Mouse (Mus musculus): ENCODE data around the gene Acer1.
A peak's percentile ranks its signal among the peaks of the same experiment; 100 is the strongest.
"Not testable (repeated sequence)": the region's sequence is repeated elsewhere in the genome, so short reads cannot be mapped to it uniquely, and the experiment has no call there.

Acer1 gene

GRCm38 (mm10) chr17:56938751-56939150 lies 43.2 kb downstream of the Acer1 start:
- no peak for DNase-seq (ENCODE audit: low spot score)

- no peak for DNase-seq (ENCODE audit: low spot score)
These were observed 45.2 kb downstream of the Acer1 start for GRCm38 (mm10) chr17:56936731-56937130.

GRCm38 (mm10) chr17:56935363-56936131 lies 46.4 kb downstream of the Acer1 start, which contains the start of gene Mllt1:
TSS of gene Mllt1 (minus strand) at chr17:56935415.
- peak; percentile 98 for DNase-seq (ENCODE audit: low spot score)

- DNase-seq (ENCODE audit: low spot score), result no peak
These were observed 47.2 kb downstream of the Acer1 start for GRCm38 (mm10) chr17:56934545-56935330.

GRCm38 (mm10) chr17:56933395-56933794 lies 48.5 kb downstream of the Acer1 start:
- DNase-seq (ENCODE audit: low spot score), result no peak

- DNase-seq (ENCODE audit: low spot score), result no peak
These were observed 51.9 kb downstream of the Acer1 start for GRCm38 (mm10) chr17:56930026-56930425.

GRCm38 (mm10) chr17:56929530-56929929 lies 52.4 kb downstream of the Acer1 start:
- no peak for DNase-seq (ENCODE audit: low spot score)

- DNase-seq (ENCODE audit: low spot score), result no peak
These were observed 52.8 kb downstream of the Acer1 start for GRCm38 (mm10) chr17:56929101-56929500.

- no peak for DNase-seq (ENCODE audit: low spot score)
These were observed 55.9 kb downstream of the Acer1 start for GRCm38 (mm10) chr17:56925998-56926397.

- no peak for DNase-seq (ENCODE audit: low spot score)
These were observed 62.2 kb downstream of the Acer1 start for GRCm38 (mm10) chr17:56919725-56920124.

GRCm38 (mm10) chr17:56917166-56917565 lies 64.8 kb downstream of the Acer1 start:
- DNase-seq (ENCODE audit: low spot score), result no peak

- DNase-seq (ENCODE audit: low spot score), result no peak
These were observed 68.5 kb downstream of the Acer1 start for GRCm38 (mm10) chr17:56913444-56913843.

- DNase-seq (ENCODE audit: low spot score), result no peak
These were observed 68.9 kb downstream of the Acer1 start for GRCm38 (mm10) chr17:56913023-56913422.

- not testable (repeated sequence) for DNase-seq (ENCODE audit: low spot score)
These were observed 72.2 kb downstream of the Acer1 start for GRCm38 (mm10) chr17:56909764-56910163.

GRCm38 (mm10) chr17:56907887-56908286 lies 74.0 kb downstream of the Acer1 start:
- no peak for DNase-seq (ENCODE audit: low spot score)

GRCm38 (mm10) chr17:56907096-56907495 lies 74.8 kb downstream of the Acer1 start:
- DNase-seq (ENCODE audit: low spot score), result peak; percentile 36

- no peak for DNase-seq (ENCODE audit: low spot score)
These were observed 75.8 kb downstream of the Acer1 start for GRCm38 (mm10) chr17:56906166-56906565.
